Mouse (Mus musculus) ovary, adult 10 weeks (tissue): Measurements from ENCODE around the gene Adam26b. TPM values are rescaled to one million over a fixed set of nuclear protein-coding genes. Genes with fewer than 3 reads are reported as not detected.

ENCODE experiments used
- polyA plus RNA-seq: library from polyadenylated mRNA; stranded (reverse); fragments of 350-450 nt; fragmentation: Illumina TruSeq; extraction: RNeasy Lipid Tissue Mini Kit (QIAGEN cat#74804); gene quantifications from one replicate; pipeline ENCODE4 v1.2.3, GENCODE M21; 2014

The Adam26b gene
- not detected for polyA plus RNA-seq

GRCm38 (mm10) chr8:43528006-43528405 is at the start of gene Adam26b:
Gene Adam26b, minus strand, starts transcription at chr8:43528106.

GRCm38 (mm10) chr8:43576607-43577006 is 48.7 kb upstream of the Adam26b start, which contains the start of gene Adam26a:
Gene Adam26a, minus strand, starts transcription at chr8:43576707.

Other genes starting within 250 kb of the Adam26b start
- not detected for gene Zfp42, start 221.1 kb downstream of the Adam26b start, polyA plus RNA-seq
- not detected for gene Adam26a, start 48.6 kb upstream of the Adam26b start, polyA plus RNA-seq
- gene Gm5346, start 99.2 kb upstream of the Adam26b start, polyA plus RNA-seq = not detected
- not detected for gene Adam34, start 181.9 kb upstream of the Adam26b start, polyA plus RNA-seq